Mouse (Mus musculus) kidney, postnatal 10 days (tissue): ENCODE results near the gene Olfr835.

Experiments
- DNase-seq: peaks from one replicate; pipeline ENCODE4 v3.0.0; 2021; ENCODE audit warnings: mixed read lengths

Olfr835 gene

GRCm38 (mm10) chr9:19032435-19032834, at the start of gene Olfr835:
TSS of gene Olfr835 (plus strand) at chr9:19032735.
- DNase-seq = no peak

DNA sequence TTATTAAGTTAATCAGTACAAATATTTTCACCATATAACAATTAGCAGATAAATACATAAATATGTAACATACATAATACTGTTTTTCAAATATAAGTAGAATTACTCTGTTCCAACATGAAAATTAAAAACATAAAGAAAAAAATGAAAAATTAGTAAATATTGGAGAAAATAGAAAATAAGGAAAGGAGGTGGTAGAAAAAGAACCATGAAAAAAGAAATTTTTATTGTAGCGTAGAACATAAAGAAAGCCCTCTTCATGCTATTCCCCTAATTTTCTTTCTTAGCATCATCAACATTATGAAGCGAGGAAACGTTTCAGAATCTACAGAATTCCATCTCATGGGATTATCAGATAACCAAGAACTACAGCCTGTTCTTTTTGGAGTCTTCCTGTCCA, 44.8 kb upstream of the Olfr835 start, which contains the start of gene Olfr834:
Gene Olfr834, plus strand, starts transcription at position 301 of the 400 bp plus-strand sequence.
- DNase-seq = no peak

DNA sequence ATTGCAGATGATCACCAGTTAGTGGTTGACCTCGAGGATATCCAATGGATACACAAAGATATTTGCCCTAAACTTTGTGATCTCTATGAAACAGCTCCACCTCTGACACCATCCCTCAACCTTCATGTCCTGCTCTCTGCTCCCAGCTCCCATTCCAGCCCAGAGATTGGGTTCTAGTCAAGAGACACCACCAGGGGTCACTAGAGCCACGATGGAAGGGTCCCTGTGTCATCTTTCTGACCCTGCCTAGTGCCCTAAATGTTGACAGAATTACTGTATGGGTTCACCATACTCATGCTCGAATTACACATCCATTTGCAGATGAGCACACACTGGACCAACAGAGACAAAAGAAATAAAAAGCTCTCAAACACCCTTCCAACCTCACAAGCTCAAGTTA, 52.5 kb downstream of the Olfr835 start:
- no peak for DNase-seq
